Mouse (Mus musculus) cerebellum, adult 2 months (tissue): ENCODE measurements around the gene Krt27.

Experiments
- CTCF ChIP-seq: fragments of 200-500 bp; IDR thresholded peaks from 2 replicates; pipeline ENCODE4 v1.5.1; 2011; ENCODE audit warnings: low read depth, mild to moderate bottlenecking, control low read depth, low read length, moderate library complexity, borderline replicate concordance; ENCODE audit not compliant: insufficient read depth
- POLR2A ChIP-seq: fragments of 200-500 bp; IDR thresholded peaks from 2 replicates; pipeline ENCODE4 v1.6.1; 2011; ENCODE audit warnings: low read length, control low read depth, borderline replicate concordance; ENCODE audit not compliant: insufficient read depth

- TF ChIP-seq POLR2A (no peak), CTCF (no peak)
Measured at GRCm38 (mm10) chr11:99333426-99333825, 17.5 kb downstream of the Krt27 start.
